Mouse (Mus musculus): Measurements from ENCODE around the gene Gm17571.

DNA sequence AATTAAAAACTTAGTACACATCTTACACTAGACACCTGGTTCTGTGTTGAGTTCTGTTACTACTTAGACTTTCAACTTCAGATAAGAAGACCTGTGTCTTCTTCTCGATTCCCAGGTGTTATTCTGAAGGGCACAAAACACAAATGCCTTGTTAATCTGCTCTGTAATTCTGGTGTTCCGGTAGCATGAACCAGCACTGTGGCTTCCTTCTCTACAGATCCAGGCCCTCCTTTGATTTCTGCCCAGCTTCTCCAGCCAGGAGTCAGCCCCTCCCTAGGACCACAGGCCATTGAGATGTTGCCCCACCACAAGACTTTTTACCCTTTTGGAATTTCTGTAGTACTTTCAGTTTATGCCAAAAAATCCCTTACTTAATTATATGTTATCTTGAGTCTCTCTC, 47.2 kb upstream of the Gm17571 start:
- no peak for TF ChIP-seq ZNF384 (IDR thresholded peaks at IDR 0.05; ENCODE audit: low read depth, low read length)
- no peak for TF ChIP-seq CTCF (conservative IDR thresholded peaks at IDR 0.05 in 1 of 2, IDR thresholded peaks at IDR 0.05 in 1 of 2; ENCODE audit: low read depth in 2 of 2, low read length in 2 of 2)
